Mouse (Mus musculus): ENCODE data around the gene Cyp4x1.
"Not testable (repeated sequence)": the region's sequence is repeated elsewhere in the genome, so short reads cannot be mapped to it uniquely, and the experiment has no call there.

The Cyp4x1 gene

DNA sequence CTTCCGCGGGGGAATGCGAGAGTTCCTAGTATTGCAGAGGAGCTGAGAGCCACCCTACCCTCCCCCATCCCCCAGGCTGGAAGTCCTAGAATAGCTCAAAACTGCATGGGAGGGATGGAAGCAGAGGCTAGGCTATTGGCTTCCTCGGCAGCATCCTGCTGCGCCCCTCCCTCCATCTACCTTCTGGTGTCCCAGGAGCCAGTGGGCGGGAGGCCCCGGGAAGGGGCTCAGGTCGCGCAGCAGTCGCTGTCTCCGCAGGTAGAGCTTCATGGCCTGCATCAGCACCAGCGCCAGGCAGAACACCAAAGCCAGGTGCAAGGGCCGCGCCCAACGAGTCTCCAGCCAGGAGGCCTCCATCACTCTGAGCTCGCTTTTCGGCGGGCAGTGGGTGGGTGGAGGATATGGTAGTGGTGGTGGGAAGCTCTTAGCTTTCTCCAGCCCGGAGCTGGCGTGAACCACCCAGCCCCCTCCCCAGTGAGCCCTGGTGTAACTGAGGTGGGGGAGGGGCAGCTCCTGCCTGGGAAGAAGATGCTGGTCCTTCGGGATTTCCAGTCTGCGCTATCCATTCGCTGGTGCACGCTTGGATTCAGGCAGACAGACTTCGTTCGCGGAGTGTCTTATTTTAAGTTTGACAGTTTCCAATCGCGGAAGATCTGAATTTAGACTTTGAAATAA lies at the start of gene Cyp4x1:
Gene Cyp4x1 (minus strand): TSS at position 661 of the 675 bp plus-strand sequence.
- no peak for DNase-seq (ENCODE audit: low read depth, low spot score)

DNA sequence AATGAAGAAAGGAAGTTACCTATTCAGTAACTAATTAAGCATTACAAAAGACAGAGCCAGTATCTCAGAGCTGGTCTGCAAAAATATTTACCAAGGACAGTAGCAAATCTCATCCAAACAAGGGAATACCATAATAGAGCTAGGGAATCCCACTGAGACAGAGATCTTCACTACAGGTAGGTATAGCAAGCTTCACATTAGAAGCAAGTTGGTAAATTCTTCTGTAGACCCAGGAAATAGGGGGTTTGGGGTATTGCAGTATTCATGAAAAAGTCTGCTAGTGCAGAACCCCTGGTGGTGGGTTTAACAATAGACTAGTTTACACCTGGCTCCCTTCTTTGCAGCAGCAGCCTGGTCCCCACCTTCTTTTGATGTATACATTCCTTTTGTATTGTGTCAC lies 42.1 kb upstream of the Cyp4x1 start:
- DNase-seq (ENCODE audit: low read depth, low spot score): not testable (repeated sequence)

DNA sequence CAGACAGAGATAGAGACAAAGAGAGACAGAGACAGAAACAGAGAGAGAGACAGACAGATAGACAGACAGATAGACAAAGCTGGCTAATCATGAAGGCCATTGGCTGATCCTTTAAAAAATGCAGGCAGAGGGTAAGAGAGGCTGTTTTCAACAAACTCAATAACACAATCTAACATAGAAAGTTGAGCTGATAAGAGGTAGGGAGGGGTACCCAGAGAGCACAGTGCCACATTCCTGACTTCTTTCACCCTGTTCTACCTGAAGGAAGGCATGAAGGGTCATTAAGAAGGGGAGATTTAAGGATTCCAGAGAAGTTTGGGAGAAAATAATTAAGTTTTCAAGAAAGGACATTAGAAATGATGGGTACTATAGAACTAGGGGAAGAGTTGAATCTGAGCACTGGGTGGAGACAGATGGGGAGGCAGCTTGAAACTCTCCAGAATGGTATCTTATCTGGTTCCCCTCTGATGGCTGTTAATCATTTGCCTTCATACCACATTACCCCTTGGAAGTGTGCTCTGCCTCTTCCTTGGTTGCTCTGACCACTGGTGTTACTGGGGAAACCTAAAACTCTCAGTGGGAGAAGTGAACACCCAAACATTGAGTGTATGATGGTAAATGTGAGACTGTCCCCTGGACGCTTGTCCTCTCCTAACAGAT lies 40.7 kb upstream of the Cyp4x1 start:
- no peak for DNase-seq (ENCODE audit: low read depth, low spot score)

DNA sequence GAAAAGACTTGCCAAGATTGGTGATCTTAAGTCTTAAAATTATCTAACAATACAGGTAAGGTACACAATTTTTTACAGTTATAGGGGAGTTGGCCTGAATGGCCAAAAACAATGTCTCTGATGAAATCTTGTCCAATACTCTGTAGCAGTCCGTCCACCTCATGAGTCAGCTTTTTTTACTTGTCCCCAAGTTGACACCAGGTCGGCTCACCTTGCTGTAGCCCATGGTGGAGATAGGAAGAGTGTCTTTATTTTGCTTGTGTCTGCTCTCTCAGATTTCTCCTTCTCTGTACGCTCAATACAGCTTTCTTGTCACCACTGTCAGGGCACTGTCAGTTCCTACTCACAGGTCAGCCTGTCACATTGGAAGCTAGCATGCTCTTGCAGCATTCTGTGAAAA lies 24.9 kb upstream of the Cyp4x1 start:
- not testable (repeated sequence) for DNase-seq (ENCODE audit: low read depth, low spot score)

DNA sequence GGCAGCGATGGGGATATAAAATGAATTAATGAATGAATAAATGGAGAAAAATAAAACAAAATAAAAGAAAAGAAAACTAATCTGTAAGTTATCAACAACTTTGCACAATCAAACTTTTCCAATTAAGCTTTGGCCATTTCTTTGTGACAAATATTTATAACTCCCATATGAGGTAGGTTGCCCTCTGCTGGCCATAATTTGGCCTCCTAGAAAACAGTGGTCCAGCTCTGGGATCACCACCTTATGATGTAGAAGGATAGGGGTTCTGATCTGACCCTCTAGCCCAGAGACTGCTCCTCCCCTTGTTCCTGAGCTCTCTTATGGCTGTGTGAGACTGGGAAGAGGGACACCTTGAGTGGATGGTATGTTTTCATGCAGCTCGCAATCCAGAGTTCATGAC lies 20.6 kb upstream of the Cyp4x1 start:
- no peak for DNase-seq (ENCODE audit: low read depth, low spot score)

DNA sequence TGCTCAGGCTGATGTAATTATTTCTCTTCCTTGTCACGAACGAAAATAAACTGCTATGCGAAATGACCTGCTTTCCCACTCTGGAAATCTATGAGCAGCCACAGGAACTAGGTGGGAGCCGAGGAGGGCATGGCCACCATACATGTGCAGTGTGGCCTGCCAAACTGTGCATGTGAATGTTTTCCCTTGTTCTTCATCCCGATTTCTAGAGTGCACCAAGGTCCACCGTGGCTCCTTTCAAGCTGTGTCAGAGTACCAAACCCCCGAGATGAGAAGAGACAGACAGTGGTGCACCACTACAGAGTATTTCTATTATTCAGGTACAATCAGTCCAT lies 182 bp upstream of the Cyp4x1 start:
- DNase-seq (ENCODE audit: low read depth, low spot score): no peak

DNA sequence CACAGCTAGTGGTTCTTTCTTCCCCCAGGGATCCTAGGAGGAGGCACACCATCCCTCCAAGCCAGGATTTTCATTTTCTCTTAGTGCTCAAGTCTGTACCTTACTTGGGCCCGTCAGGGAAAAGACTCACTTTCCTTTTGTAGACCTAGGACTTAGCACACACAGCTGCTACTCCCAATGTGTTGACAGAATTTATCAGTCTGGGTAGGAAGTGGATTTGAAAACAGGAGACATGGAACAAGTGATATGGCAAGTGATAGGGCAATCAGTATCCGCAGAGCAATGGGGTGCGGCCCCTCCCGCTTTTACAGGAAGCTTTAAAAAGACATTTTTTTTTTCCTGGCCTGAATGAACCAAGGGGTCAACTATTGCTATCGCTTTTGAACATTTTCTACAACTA lies 996 bp downstream of the Cyp4x1 start:
- no peak for DNase-seq (ENCODE audit: low read depth, low spot score)

DNA sequence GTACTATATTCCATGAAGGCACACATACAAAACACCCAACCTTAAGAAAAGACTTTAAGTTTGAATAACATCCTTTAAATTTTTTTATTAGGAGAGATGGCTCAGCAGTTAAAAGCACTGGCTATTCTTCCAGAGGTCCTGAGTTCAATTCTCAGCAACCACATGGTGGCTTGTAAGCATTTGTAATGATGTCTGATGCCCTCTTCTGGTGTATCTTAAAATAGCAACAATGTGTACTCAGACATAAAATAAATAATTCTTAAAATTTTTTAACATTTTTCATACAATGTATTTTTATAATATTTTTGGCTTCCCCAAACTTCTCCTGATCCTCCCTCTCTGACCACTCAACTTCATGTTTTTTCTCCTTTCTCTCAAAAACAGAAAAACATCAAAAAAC lies 9.4 kb downstream of the Cyp4x1 start:
- DNase-seq (ENCODE audit: low read depth, low spot score): no peak

DNA sequence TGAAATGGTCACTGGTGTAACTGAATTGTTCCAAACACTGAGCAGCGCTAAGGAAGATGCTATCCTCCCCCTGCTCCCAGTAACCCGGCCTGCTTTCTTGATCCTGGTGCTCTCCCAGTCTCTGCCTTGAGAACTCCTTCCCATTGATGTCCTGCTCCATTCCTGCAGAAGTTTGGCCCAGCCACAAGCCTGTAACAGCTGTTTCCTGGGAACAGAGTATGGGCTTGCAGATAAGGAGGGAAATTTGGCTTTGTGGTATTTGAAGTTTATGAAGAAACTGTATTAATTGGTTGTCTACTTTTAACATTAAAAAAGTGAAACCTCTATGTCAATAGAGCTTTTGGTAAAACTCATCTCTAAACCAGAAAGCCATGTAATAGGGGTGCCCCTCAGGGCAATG lies 10.6 kb downstream of the Cyp4x1 start:
- DNase-seq (ENCODE audit: low read depth, low spot score): no peak

DNA sequence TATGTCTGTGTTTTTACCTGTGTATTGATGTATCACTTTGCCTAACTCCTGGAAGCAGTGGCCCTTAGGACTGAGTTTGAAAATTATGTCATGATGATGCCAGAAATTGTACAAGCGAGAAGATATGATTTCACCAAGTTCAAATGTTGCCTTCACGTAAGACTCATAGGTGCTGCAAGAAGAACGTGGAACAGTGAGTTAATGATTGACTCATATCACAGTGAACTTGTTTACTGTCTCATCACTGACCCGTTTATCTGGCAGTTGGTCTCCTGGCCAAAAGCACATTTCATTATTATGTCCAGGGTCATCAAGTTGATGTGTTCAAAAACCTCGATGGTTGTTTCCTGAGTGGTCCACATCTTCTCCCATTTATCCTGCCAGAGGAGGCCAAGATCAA lies 12.5 kb downstream of the Cyp4x1 start:
- DNase-seq (ENCODE audit: low read depth, low spot score): no peak

DNA sequence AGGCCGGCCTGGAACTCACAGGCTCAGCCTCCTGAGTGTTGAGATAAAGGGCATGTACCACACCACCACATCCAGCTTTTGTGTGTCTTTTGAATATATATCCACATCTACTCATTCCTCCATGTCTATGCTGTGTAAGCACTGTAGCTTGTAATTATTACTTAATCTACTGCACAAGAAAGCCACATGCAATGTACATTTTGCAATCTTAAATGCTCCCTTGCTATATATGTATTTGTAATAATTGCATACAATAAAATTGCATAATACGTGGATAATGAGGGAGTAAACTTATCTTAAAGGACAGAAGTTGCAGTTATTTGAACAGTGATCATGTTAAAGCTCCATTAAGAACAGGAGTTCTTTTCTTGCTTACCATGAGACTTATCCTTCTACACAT lies 12.9 kb downstream of the Cyp4x1 start:
- no peak for DNase-seq (ENCODE audit: low read depth, low spot score)

DNA sequence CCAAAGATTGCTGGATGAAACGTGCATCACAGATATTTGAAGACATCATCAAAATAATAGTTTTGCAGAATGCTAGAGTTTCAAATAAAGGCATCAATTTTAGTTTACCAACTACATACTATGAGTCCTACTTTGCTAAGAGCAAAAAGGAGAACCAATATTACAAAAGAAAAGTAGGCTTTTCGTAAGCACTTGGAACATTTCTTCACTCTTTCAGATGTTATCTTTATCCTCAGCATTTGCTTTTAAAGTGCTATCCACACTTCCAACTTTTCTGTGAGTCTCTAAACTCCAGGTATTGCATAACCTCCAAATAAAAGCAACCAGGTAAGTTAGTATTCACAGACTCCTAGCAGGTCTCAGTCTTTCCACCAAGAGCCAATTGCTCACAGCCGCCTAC lies 14.4 kb downstream of the Cyp4x1 start:
- no peak for DNase-seq (ENCODE audit: low read depth, low spot score)

DNA sequence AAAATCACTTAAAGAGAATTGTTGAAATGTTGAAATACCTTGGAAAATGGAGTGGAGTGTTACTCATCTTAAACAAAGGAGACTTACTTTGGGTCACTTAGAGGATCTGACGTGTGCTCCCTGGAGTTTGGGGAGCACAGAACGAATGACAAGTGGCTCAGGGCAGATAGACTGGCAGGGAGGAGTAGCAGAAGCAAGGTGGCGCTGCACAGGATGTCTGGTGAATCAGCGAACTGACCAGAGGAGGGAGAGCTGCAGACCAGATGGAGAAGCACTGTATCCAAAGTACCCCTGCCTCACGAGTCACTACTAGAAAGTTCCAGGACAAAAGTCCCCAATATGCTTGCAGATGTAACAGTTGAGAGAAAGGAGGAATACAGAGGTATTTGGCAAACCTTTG lies 20.8 kb downstream of the Cyp4x1 start:
- no peak for DNase-seq (ENCODE audit: low read depth, low spot score)

DNA sequence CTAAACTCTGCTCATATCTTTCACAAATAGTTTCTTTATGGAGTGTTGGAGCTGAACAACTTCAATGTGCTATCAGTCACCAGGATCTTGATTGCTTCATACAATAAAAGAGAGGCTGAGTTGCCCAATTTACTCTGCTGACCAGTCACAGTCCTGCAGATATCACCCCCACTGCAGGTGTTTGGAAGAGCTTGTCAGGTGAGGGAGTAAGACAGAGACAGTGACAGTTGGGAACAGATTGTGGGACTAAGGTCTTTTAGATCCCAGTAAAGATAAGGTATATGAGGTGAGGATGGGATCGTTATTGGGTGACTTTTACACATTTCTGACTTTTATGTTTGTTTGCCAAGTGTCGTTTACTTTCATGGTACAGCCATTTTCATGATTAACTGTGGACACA lies 22.9 kb downstream of the Cyp4x1 start:
- no peak for DNase-seq (ENCODE audit: low read depth, low spot score)

DNA sequence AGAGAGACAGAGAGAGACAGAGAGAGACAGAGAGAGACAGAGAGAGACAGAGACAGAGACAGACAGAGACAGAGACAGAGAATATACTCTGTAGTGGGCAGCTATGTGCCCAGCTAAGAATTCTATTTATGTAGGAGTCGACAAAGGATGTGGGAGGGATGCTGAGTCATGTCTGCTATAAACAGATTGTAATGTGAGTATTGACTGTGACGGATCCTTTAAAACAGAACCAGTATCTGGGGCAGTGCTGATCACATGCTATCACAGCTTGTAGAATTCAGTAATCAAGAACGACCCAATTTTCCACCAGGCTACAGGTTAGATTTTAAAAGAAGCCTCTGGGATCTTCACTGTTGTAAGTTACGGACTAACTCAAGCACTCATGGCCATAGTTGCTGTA lies 30.6 kb downstream of the Cyp4x1 start:
- no peak for DNase-seq (ENCODE audit: low read depth, low spot score)

DNA sequence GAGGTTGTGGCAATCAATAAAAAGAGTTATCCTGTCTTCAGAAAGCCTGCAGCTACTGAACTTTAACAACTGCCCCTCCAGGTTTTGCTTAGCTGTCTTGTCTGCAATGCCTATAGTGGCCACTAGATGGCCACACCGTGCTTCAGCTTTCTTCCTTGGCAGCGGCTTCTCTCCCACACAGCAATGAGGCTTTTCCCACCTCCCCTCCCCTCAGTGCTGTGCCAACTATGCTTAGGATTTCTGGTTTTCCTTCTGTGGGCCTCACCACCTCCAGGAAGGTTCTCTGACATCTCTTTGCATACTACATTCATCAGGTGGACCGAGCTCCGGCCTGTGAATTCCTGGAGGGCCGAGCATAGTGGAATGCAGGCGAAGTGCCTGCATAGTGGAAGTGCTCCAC lies 32.4 kb downstream of the Cyp4x1 start:
- no peak for DNase-seq (ENCODE audit: low read depth, low spot score)

DNA sequence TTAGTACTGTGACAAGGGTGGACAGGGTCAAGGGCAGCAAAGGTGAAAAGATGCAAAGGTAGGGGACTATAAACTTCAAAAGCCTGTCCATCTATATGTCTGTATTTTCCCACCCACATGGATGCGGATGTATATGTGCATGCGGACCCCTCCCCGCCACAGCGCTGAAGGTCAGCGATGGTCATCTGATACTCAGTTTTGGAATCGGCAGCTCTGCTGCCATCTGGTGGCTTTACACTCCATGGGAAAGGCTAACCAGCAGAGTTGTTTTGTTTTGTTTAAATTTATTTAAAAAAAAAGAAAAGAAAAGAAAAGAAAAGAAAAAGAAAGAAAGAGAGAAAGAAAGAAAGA lies 37.0 kb downstream of the Cyp4x1 start:
- no peak for DNase-seq (ENCODE audit: low read depth, low spot score)

DNA sequence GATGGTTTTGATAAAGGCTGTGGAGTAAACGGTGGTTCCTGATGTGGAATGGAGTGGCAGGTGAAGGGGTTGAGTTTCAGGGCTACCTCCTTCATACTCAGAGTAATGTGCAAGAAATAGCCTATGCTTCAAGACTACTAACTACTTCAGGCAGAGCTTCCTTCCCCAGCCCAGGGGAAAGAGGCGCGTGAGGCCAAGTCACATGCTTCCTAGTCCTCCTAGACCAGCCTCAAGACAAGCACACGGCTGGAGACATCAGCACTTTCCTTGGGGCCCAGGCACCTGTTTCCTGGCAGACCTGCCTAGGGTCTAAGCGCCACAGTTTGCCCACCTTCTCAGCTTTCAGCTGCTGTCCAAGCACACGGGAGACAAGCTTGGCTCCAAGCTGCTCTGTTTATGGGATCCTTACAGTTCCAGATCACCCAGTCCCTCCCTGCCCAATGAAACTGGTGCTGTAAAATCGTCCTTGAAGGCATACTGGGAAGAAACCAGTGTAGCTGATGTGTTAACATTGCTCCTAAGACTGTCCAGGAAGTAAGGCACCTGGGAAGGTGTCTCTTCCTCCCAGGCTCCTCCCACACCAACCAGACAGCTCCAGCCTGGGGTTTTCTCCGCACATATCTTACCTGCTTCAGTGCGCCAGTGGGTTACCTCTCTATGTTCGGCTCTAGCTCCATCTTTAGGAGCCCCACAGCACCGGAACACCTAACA lies 37.5 kb downstream of the Cyp4x1 start:
- no peak for DNase-seq (ENCODE audit: low read depth, low spot score)

DNA sequence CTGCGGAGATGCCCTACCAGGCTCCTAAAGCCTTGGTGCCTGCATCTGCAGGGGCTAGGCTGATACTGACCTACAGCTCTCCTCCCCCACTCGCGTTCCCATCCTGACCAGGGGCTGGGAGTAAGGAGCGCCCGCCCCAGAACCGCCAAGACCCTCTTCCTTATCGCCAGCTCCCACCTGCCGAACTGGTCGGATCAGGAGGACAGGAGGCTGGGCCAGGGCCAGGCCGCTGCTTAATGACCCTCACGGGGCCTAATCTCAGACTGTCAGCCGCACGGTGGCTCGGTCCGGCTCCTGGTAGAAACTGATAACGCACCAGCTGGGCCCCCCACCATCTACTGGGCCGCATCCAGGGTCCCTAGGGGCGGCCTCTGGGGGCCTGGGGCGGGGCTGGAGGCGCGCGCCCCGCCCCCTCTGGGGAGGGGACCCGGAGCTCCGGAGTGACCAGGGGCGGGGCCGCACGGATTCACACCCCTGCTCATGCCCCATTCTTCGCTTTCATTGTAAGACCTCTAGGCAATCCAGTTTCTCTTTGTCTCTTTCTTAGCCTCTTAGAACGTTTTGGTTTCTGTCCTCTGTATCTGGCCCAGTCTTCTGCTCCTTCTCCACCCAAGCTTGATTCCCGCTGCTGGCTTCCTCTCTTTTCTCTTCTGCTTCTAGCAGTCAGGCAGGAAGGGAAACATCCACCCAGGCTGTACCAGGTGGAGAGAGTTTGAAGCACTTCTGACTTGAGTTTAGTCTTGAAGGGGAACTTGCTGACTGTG lies 38.2 kb downstream of the Cyp4x1 start:
- DNase-seq (ENCODE audit: low read depth, low spot score): no peak

DNA sequence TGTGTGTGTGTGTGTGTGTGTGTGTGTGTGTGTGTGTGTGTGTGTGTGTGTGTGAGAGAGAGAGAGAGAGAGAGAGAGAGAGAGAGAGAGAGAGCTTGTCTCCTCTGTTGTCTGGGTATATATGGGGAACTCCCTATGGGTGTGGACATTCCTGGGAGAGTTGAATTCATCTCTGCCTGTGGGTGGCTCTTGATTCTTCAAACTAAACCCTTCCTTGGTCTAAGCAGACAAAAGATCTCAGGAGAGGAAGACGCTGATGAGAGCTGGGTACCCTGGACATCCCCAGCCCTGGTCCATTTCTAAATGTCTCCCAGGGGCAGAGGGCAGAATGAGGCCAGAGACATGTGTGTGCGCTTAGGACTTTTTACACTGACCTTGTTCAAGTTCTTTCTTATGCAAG lies 40.0 kb downstream of the Cyp4x1 start:
- DNase-seq (ENCODE audit: low read depth, low spot score): no peak

DNA sequence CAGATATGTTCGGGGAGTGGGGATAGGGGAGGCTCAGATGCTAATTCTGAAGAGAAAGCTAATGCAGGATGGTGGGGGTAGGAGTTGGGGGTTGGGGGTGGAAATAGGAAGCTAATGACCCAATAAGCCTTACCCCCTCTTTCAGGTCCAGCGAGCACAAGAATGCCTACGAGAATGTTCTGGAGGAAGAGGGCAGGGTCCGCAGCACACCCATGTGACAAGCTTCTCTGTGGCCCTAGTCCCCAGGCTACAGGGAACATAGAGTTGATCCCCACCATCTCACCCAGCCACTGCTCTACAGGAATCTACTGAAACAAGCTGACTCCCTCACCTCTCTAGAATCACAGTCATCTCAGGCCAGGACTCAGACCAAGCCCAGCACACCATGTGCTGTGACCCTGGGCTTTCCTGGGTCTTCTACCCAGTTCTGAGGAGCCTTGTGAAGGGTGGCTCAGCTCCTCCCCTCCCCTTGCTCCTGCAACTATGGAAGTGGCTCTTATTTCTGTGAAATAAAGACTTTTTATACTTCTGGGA lies 40.7 kb downstream of the Cyp4x1 start:
- no peak for DNase-seq (ENCODE audit: low read depth, low spot score)

DNA sequence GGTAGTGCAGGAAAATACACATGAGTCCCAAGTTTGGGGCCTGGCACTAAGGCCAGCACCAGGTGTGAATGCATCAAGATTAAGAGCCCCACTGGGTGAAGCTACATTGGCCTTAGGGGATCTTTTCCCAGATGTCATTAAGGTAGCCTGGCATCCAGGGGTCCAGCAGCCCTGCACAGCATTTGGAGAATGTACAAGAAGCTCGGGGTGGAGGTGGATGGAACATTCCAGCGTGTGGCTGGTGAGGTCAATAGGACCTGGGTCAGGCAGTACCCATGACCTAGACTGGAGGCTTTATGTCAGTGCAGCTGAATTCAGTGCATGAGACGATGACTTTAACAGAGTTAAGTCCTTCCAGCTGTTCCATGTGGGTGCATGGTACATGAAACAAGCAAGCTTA lies 42.3 kb downstream of the Cyp4x1 start:
- no peak for DNase-seq (ENCODE audit: low read depth, low spot score)

Measured in embryo, embryonic 11.5 days (tissue).